Mouse (Mus musculus) forebrain, postnatal 0 days (tissue): ENCODE results near the gene Lamb1. TPM values are rescaled to one million over a fixed set of nuclear protein-coding genes. Genes with fewer than 3 reads are reported as not detected.
A peak's percentile ranks its signal among the peaks of the same experiment; 100 is the strongest.

Experiments used
- ATAC-seq: fragments of 200-750 bp; cut with Nextera tagmentation; 2 replicates; pipeline ENCODE4 v1.8.0; 2017; ENCODE audit warnings: mild to moderate bottlenecking, moderate library complexity
- DNase-seq: peaks from one replicate; pipeline ENCODE4 v3.0.0-alpha.2; 2015
- H3K27ac ChIP-seq: fragments of 300-500 bp; sonication (generic); 2 replicates; pipeline ENCODE4 v1.5.1; 2014; ENCODE audit warnings: low read depth, mild to moderate bottlenecking, antibody characterized with exemption, low read length, moderate library complexity, mixed read lengths
- H3K27me3 ChIP-seq: fragments of 300-500 bp; sonication (generic); 2 replicates; pipeline ENCODE4 v1.6.1; 2014; ENCODE audit warnings: mild to moderate bottlenecking, low read length, mixed read lengths; ENCODE audit not compliant: insufficient read depth
- H3K36me3 ChIP-seq: fragments of 300-500 bp; sonication (generic); 2 replicates; pipeline ENCODE4 v1.6.1; 2014; ENCODE audit warnings: mild to moderate bottlenecking, moderate library complexity; ENCODE audit not compliant: insufficient read depth
- H3K4me1 ChIP-seq: fragments of 300-500 bp; sonication (generic); 2 replicates; pipeline ENCODE4 v1.6.1; 2014; ENCODE audit warnings: antibody characterized with exemption; ENCODE audit not compliant: insufficient read depth
- H3K4me2 ChIP-seq: fragments of 300-500 bp; sonication (generic); 2 replicates; pipeline ENCODE4 v1.6.1; 2014; ENCODE audit warnings: low read depth, mild to moderate bottlenecking, moderate library complexity
- H3K4me3 ChIP-seq: fragments of 300-500 bp; sonication (generic); 2 replicates; pipeline ENCODE4 v1.5.1; 2014; ENCODE audit warnings: low read depth, low read length, mixed read lengths
- H3K9ac ChIP-seq: fragments of 300-500 bp; sonication (generic); 2 replicates; pipeline ENCODE4 v1.6.1; 2014; ENCODE audit warnings: mild to moderate bottlenecking
- H3K9me3 ChIP-seq: fragments of 300-500 bp; sonication (generic); 2 replicates; pipeline ENCODE4 v1.6.1; 2016; ENCODE audit warnings: low read length
- CTCF ChIP-seq: sonication (generic); IDR thresholded peaks from 2 replicates; pipeline ENCODE4 v1.5.1; 2016; ENCODE audit warnings: antibody characterized with exemption, control low read depth, low read depth
- WGBS: fragments of 180-500 bp; shearing (Covaris S2); extraction: QIAGEN DNeasy Blood & Tissue Kit; methylation state at CpG from one replicate; pipeline ENCODE4 v1.1.7; 2014; 5-methylcytosine and 5-hydroxymethylcytosine counted together
- polyA plus RNA-seq: library from polyadenylated mRNA; unstranded; fragments of >200 nt; fragmentation: Nextera tagmentation; extraction: Ambion mirVana; gene quantifications from 2 replicates; pipeline ENCODE4 v1.2.1, GENCODE M21; 2015
- total RNA-seq: library from RNA; depleted of rRNA; stranded (reverse); fragments of >200 nt; gene quantifications from 2 replicates; pipeline ENCODE4 v1.2.3, GENCODE M21; 2014

The Lamb1 gene
- total and polyA plus RNA-seq, 2 experiments from 2014 or later: 12.1 to 33.4 TPM

DNA sequence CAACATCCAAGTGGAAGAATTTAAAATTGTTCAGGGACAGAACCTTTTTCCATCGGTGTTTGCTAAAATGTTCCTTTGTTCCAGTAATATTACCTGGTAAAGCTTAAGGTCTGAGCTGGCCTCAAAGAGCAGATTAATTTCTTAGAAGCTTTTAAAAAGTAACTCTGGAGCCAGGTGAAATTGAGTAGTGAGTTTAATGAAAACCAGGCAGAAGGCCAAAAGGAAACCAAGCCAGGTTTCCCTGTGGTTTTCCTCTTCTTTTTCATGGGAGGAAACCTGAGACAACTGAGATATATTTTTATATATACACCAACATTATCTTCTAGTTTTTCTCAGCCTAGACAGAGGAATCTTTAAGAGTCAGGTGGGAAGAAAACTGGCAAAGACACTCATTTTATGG lies 56.5 kb downstream of the Lamb1 start:
- ATAC-seq (no peak), DNase-seq (no peak)
- H3K4me2 ChIP-seq: no peak overlapping the region
- TF ChIP-seq CTCF: no peak
- 74% methylated on average over 1 of the region's 1 CpGs for WGBS
- H3K4me1 ChIP-seq: no peaks in the 10 kb centered on the region
- H3K27ac ChIP-seq: no peak overlapping the region
- no peaks in the 10 kb centered on the region for H3K27me3 ChIP-seq
- H3K9ac ChIP-seq: no peak overlapping the region
- no peak overlapping the region for H3K4me3 ChIP-seq
- no peaks in the 10 kb centered on the region for H3K9me3 ChIP-seq
- H3K36me3 ChIP-seq: peaks cover 8% of the 10 kb centered on the region

DNA sequence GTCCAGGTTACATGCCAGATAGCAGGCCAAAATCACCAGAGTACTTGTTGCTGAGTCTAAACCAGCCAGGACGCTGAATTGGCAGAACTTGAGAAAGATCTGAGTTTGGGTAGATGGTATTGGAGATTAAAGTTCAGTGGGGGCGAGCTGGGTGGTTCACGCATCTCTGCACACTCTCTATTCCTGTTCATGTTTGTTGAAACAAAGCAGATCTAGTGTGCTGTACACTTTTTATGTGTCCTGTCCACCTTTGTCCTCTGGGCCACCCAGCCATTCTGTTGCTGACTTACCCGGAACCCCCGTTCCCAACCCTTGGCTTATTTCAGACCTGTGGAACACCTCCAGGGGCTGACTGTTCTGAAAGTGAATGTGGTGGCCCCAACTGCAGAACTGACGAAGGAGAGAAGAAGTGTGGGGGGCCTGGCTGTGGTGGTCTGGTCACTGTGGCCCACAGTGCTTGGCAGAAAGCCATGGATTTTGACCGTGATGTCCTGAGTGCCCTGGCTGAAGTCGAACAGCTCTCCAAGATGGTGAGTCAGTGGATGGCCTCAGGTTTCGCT lies 58.2 kb downstream of the Lamb1 start:
- no peak for DNase-seq
- Histone ChIP-seq H3K9ac (no peak overlapping the region), H3K4me2 (no peak overlapping the region), H3K9me3 (no peaks in the 10 kb centered on the region), H3K4me1 (no peaks in the 10 kb centered on the region), H3K4me3 (no peak overlapping the region), H3K27ac (no peak overlapping the region), H3K27me3 (no peaks in the 10 kb centered on the region), H3K36me3 (peaks cover 8% of the 10 kb centered on the region)
- no peak for ATAC-seq
- TF ChIP-seq CTCF: no peak
- WGBS: 88% methylated on average over 9 of the region's 9 CpGs

DNA sequence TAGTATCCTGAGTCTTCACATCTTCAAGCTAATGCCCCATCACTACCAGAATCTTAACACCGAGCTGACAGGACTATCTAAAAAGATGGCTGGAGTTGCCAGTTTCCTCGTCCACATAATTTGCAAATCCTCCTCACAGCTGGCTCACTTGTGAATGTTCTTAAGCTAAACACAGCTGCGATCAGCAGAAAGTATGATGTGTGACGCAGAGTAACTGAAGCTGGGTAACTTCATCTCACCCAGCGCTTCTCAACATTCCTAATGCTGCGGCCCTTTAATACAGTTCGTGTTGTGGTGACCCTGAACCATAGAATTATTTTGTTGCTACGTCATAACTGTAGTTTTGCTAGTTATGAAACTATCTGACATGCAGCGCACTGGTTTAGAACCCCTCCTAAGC lies 62.1 kb downstream of the Lamb1 start:
- H3K4me1 ChIP-seq: no peaks in the 10 kb centered on the region
- no peak overlapping the region for H3K27ac ChIP-seq
- TF ChIP-seq CTCF: no peak
- H3K4me3 ChIP-seq: no peak overlapping the region
- no peaks in the 10 kb centered on the region for H3K27me3 ChIP-seq
- H3K9me3 ChIP-seq: no peaks in the 10 kb centered on the region
- H3K9ac ChIP-seq: no peak overlapping the region
- WGBS: 88% methylated on average over 9 of the region's 9 CpGs
- peaks cover 15% of the 10 kb centered on the region for H3K36me3 ChIP-seq
- ATAC-seq: no peak
- no peak for DNase-seq
- no peak overlapping the region for H3K4me2 ChIP-seq

GRCm38 (mm10) chr12:31333261-31333660 lies 68.2 kb downstream of the Lamb1 start:
- DNase-seq: no peak
- Histone ChIP-seq H3K4me3 (no peak overlapping the region), H3K4me2 (no peak overlapping the region), H3K9me3 (no peaks in the 10 kb centered on the region), H3K27me3 (no peaks in the 10 kb centered on the region), H3K27ac (no peak overlapping the region), H3K36me3 (peaks cover 53% of the 10 kb centered on the region), H3K4me1 (no peaks in the 10 kb centered on the region), H3K9ac (no peak overlapping the region)
- ATAC-seq: no peak
- 94% methylated on average over 1 of the region's 1 CpGs for WGBS
- no peak for TF ChIP-seq CTCF

GRCm38 (mm10) chr12:31350191-31350943 lies 85.3 kb downstream of the Lamb1 start:
- no peaks in the 10 kb centered on the region for H3K9me3 ChIP-seq
- H3K4me1 ChIP-seq: peaks cover 4% of the 10 kb centered on the region
- TF ChIP-seq CTCF: no peak
- peak overlapping the region; percentile 97 for H3K4me3 ChIP-seq
- peak overlapping the region; percentile 80 for H3K4me2 ChIP-seq
- no peaks in the 10 kb centered on the region for H3K27me3 ChIP-seq
- H3K9ac ChIP-seq: peak overlapping the region; percentile 91
- H3K36me3 ChIP-seq: peaks cover 10% of the 10 kb centered on the region; the same call in 1 of the 2 replicates
- DNase-seq (no peak), ATAC-seq (no peak)
- no peak overlapping the region; the same call in 1 of the 2 replicates for H3K27ac ChIP-seq
- 26% methylated on average over 15 of the region's 15 CpGs for WGBS

DNA sequence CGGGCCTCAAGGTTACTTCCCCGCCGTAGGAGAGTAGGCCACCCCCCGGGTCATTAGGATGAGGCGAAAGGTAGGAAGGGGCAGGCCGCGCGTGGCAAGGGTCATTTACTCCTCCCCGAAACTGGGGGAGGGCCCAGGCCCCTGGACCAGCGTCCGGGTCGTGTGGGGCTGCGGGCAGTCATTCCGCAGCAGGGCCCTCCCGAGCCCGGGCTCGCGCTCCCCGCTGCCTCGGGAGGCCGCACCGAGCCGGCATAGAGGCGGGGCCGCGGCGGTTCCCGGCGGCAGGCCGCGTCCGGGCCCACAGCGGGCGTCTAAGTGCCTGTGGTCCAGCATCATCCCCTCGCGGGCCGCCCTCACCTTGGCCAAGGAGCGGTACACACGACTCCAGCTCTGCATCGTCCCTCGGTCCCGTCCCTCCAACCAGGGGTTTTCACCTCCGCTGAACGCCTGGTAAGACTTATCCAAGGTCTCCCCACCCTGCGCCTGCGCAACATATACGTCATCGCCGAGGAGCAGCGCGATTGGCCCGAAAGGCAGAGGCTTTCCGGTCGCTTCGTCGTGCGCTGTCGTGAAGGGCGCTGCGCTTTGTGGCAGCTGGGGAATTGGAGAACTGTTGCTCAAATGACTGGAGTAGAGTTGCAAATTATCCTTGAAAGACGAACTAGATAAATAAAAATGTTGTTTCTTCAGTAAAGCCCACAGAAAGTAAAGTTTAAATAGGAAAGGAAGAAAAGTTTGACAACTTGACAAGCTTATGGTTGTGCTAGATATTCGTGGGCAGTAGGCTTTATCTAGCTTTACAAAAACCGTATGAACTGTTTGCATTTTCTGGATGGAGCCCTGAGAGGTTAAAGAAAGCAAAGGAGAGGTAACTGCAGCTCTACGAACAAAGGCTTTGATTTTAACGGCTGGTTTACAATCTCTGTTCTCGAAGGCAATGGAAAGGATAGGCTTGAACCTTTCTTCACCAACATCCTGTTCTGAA lies 86.2 kb downstream of the Lamb1 start, which contains the start of gene Dld:
TSS of gene Dld (minus strand) at position 510 of the 985 bp plus-strand sequence.
- 5% methylated on average over 66 of the region's 66 CpGs for WGBS
- H3K27ac ChIP-seq: peak within 1 kb of the TSS; percentile 78
- peaks cover 4% of the 10 kb centered on the region for H3K4me1 ChIP-seq
- H3K4me3 ChIP-seq: peak within 1 kb of the TSS; percentile 97
- H3K4me2 ChIP-seq: peak within 1 kb of the TSS; percentile 80
- peak within 1 kb of the TSS; percentile 91 for H3K9ac ChIP-seq
- DNase-seq (peak; percentile 98), ATAC-seq (peak; percentile 100)
- H3K9me3 ChIP-seq: no peaks in the 10 kb centered on the region
- 0 out of 2 replicates have a peak, but pooled peaks have one; percentile 8 for TF ChIP-seq CTCF
- H3K36me3 ChIP-seq: peaks cover 10% of the 10 kb centered on the region; the same call in 1 of the 2 replicates
- H3K27me3 ChIP-seq: no peaks in the 10 kb centered on the region
